Mouse (Mus musculus) inflammation-experienced regulatory T-cells, adult 6 months (primary cell): ENCODE measurements around the gene Pcgf2. TPM values are rescaled to one million over a fixed set of nuclear protein-coding genes. Genes with fewer than 3 reads are reported as not detected.
A peak's percentile ranks its signal among the peaks of the same experiment; 100 is the strongest.
"Not testable (repeated sequence)": the region's sequence is repeated elsewhere in the genome, so short reads cannot be mapped to it uniquely, and the experiment has no call there.

Source experiments
- ATAC-seq: one replicate; pipeline ENCODE4 v1.8.0; 2017
- polyA plus RNA-seq, 3 experiments: library from polyadenylated mRNA; unstranded; fragments of 100-300 nt; shearing (Covaris generic); gene quantifications; one replicate each; pipeline ENCODE4 v1.2.1; 2017

Gene Pcgf2
- 1 to 10 TPM; 4.6 to 6.9 (median 5.4) TPM for polyA plus RNA-seq

DNA sequence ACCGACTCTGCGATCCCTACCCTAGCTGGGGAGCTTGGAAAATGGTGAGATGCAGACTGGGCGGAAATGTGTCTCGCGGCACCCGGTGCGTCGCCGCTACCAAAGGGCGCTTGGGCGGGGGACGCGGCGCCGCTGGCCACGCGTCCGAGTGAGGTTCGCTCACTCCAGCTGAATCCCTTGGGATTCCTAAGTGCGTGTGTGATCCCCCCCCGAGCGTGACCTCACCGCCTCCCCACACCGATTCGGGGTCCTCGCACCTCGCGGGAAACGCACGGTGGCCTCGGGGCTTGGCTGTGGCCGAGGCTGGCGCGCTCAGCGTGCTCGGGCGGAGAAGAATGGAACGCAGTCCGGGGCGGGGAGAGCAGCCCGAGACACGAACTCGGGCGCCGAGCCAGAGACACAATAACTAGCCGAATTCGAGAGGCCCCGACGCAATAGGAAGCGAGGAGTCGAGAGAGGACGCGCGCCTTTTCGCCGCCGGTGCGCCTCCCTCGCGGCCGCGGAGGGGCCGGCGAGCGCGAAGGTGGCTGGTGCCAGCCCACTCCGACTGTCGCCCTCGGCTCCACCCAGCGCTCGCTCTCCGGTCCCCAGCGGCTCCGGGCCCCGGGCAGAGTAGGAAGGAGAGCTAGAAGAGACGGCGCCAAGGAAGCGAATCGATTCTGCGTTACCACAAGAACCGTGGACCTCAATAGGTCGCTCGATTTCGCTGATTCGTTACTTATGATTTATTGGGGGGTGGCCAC, at the start of gene Pcgf2:
Gene Pcgf2, minus strand, starts transcription at position 495 of the 743 bp plus-strand sequence.
- ATAC-seq, result peak; percentile 2

DNA sequence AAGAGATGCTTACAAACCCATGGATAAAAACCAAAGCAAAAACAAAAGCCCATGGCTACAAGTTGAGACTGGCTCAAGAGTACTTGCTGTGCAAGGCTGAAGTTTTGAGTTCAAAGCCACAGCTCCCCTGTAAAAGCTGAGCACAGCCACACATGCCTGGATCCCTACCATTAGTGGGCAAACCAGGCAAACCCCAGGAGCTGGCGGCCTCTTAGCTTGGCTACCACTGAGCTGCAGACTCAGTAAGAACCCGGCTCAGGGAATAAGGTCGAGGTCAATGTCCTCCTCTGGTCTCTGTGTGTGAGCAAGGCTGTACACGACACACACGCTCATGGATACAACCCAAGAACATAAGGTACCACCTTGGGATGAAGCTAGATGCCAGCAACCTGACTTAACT, 48.2 kb upstream of the Pcgf2 start:
- no peak for ATAC-seq

DNA sequence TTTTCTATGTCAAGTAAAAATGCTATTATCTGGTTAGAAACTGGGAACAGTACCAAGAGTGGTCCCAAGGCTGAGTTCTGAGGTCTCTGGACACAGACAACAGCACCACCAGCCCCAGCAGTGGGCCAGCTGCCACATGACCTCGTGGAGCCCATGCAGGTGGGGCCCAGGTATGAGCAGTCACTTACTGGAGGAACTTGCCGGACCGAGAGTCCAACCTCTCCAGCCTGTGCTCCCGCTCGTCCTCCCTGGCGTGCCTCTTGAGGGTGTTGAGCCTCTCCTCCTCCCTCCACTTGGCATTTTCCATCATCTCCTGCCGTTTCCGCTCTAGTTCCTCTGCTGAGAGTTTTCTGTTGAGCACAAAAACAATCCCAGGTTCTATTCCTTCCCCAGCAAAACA, 47.5 kb upstream of the Pcgf2 start:
- no peak for ATAC-seq

DNA sequence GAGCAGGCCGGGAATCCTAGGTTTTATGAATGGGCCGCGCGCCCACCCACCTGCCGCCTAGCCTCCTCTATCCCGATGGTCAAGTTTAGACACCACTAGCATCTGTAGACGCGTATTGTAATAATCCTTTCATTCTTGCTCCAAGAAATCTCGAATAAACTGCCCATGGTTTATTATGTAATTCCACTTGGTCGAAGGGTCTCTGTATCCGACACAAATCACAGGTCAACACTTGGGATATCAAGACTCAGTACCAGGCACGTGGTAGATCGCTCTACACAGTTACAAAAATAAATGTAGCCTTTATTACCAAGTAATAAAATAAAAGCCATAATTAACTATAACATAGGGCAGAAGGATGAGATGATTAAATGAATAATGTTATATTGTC, 45.0 kb upstream of the Pcgf2 start:
- no peak for ATAC-seq

DNA sequence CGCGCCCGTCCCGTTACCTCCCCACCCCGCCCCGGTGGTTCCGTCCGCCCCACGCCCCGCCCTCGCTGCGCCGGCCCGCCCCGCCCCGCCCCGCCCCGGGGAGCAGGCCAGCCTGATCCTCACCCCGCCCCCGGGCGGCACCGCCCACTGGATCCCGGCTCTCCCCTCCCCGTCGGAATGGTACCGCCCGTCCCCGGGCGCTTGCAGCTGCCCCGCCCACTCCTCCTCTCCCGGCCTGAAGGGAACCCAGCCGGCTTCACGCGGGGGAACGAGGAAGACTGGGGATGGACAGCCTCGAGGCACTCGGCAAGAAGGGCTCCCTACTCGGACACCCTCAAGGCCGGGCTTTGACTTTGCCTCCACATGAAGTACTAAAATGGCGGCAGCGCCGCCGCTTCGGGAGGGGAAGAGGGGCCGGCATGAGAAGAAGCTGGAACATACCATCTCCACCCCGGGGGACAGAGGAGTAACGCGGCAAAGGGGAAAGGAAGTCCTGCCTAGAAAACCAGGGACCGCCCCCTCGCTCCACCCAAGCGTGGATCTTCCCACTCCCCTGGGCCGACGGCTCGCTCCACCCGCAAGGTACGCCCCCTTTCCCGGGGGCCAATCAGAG, 44.5 kb upstream of the Pcgf2 start:
- ATAC-seq, result peak; percentile 93

DNA sequence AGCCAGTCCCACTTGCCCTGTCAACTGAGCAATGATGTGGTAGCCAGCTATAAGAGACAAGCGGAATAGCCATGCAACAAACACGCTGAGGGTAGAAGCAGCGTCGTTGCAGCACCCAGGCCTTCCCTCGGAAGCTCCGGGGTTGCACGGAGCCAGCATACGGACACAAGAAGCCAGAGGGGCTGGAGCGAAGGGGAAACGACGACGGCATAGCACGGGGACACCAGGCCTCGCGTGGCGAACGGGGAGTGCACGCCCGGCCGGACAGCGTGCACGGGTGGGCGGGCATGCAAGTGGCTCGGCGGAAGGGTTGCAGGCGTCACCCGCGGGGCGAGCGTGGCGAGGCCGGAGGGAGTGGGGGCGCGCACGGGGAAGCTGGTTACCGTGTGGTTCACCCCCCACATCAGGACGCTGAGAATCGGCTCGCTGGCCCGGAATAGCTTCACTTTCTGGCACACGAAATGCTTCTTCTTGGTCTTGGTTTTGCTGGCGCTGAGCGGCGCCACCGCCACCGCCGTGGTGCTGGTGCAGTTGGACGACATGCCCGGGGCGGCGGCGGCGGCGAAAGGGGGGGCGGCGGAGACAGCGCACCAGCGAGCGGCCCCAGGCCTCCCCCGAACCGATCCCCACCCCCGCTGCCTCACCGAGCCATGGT, 43.9 kb upstream of the Pcgf2 start, which contains the start of gene Pip4k2b:
Gene Pip4k2b, minus strand, starts transcription at position 642 of the 655 bp plus-strand sequence.
- ATAC-seq, result no peak

DNA sequence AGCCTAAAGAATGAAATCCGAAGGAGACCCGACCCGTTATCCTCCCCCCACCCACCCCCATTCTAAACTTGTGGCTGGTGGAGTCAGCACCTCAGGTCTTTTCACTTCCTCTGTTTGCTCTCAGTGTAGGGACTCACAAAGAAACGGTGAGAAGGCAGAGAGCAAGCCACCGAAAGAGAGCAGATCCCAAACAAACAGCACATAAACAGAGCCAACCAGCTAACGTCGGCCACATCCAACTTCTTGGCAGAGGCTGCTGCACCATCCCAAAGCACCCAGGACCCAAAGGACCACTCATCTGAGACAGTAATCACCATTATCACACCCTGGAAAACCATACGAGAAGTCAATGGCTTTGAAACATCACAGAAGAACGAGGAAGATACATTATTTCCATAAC, 43.1 kb upstream of the Pcgf2 start:
- no peak for ATAC-seq

DNA sequence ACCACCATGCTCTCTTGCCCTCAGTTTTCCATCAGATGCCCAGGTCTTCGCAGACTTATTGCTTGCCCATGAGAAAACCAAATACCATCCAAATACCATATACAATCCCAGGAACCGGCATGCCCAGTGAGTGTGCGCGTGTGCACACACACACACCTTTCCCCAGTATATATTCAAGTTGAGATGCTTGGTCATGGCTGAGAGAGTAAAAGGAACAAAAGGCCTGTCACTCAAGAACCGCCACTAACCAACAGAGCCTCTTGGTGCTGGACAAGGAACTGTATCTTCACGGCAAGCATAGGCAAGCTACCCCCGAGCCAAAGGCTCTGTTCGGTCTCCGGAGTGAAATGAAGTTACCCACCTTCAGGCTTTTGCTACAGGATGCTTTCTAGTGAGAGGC, 42.3 kb upstream of the Pcgf2 start:
- no peak for ATAC-seq

DNA sequence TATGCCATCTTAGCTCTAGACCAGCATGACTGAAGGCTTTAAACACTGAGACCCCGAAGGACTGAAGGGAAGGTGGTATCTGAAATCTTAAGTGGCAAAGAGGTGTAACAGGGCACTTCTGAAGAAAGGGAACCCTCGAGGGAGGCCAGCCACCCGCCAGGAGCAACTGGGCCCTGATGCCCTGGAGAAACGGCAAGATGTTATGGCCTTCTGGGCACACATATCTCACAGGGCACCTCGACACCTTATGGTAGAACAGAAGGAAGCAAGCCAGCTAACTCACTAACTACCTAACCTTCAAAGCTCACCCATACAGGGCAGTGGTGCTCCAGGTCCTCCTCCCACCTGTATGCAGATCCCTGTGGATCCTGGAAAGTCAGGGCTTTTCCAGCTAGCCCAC, 41.9 kb upstream of the Pcgf2 start:
- ATAC-seq, result no peak

DNA sequence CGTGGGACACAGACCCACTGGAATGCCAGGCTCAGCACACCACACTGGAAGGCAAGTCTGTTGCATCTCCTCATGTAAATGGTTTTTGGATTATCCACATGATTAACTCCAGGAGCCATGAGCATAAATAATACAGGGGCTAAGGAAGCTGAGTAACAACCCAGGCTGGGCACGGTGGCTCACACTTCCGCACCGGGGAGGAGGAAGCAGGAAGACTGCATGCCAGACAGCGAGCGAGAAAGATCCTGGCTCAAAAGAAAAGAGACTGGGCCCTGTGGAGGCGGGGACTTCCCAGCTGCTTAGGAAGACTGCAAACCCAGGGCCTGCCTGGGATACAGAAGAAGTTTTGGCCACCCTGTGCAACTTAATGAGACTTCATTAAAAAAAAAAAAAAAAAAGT, 39.9 kb upstream of the Pcgf2 start:
- no peak for ATAC-seq

DNA sequence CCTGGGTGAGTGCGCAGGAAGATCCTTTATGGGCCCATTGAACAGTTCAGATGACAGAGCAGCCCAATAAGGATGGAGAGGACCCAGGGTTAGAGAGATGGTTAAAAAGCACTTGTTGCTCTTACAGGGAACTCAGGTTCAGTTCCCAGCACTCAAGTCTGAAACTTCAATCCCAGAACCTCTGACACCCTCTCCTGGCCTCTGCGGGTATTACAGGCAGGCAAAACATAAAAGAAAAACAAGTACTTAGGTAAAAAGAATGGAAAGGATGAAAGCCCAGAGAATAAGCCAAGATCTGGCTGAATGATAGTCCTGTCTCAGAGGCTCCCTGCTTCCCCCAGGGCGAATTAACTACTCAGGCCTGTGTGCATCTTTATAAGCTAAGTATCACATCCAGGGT, 38.9 kb upstream of the Pcgf2 start:
- ATAC-seq, result no peak

DNA sequence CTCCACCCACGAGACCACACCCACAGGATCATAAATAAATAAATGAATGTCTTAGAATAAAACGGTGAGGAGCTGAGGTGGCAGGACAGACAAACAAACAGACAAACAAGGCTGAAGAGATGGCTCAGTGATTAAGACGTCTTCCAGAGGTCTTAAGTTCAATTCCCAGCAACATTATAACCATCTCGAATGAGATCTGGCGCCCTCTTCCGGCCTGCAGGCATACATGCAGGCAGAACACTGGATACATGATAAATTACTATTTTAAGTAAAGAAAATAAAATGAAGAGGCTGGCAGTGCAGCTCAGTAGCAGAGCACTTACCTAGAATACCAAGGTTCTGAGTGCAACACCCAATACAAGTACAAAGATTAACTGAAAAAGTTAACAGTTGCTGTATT, 38.4 kb upstream of the Pcgf2 start:
- ATAC-seq, result no peak

DNA sequence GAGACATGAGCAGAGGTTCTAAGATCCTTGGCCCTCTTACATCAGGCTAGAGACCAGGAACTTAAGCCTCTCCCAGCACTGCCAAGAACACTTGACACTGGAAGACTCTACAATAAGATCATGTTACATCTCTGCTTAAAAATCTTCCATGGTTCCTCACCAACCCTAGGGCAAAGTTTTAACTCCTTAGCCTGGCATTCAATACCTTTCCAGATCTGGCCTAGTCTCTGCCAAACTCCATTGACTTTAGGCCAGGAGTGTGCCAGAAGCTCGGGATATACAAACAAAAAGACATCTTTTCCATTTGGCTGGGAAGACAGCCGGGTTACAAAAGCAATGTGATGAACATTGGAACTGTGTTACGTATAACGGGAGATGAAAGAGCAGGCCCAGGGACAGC, 37.3 kb upstream of the Pcgf2 start:
- ATAC-seq, result no peak

DNA sequence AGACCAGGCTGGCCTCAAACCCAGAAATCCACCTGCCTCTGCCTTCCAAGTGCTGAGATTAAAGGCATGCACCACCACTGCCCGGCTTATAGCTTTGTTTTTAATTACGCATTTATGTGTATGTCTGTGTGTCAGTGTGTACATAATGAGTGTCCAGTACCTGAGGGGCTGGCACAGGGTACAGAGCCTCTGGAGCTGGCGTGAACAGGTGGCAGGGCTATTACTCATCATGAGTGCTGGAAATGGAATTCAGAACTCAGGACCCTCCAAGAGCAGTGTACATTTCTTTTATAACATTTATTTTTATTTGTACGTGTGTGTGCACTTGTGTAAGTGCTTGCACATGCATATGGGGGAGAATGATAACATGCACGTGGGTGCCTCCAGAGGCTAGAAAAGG, 36.3 kb upstream of the Pcgf2 start:
- ATAC-seq, result no peak

DNA sequence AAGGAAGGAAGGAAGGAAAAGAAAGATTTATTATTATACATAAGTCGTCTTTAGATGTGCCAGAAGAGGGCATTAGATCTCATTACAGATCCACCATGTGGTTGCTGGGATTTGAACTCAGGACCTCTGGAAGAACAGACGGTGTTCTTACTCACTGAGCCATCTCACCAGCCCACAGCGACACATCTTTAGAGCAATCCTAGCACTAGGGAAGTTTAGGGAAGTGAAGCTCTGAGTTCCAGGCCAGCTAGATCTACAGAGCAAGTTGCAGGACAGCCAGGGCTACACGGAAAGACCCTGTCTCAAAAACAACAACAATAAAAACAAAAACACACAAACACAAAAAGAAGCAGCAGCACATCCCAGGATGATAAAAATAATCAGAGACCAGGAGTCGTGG, 34.5 kb upstream of the Pcgf2 start:
- ATAC-seq, result not testable (repeated sequence)

DNA sequence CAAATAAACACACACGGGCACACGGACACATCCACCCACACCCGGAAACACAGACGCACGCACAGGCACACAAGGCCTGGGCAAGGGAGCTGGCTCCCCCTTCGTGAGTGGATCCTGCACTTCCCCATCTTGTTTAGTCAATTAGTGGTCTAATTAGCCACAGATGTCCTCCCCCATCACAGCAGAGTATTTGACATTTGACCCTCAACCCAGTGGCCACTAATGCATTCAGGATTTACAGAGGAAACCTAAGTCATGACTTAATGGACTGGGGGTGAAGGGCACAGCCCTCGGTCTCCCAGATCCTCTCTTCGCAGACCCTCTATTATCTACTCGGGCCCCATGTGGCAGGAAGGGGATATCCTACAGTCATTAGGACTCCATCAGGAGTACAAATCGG, 33.4 kb upstream of the Pcgf2 start:
- ATAC-seq, result no peak

DNA sequence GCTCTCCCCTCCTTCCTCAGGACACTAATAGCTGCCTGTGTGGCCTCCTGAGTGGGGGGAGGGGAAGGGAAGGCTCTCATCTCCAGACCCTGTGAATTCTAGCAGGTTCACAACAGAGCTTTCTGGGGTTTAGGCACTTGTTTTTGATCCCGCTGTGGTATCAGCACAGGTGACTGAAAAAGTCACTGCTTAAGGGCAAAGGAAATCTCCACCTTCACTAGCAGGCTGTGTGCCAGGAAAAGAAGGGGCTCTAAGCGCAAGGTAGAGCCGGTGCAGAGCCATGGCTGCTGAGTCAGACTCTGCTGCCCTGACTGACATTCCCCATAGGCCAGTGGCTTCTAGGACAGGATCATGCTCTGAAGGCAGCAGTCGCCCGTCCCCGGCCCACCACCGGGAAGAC, 28.4 kb upstream of the Pcgf2 start:
- peak; percentile 51 for ATAC-seq

DNA sequence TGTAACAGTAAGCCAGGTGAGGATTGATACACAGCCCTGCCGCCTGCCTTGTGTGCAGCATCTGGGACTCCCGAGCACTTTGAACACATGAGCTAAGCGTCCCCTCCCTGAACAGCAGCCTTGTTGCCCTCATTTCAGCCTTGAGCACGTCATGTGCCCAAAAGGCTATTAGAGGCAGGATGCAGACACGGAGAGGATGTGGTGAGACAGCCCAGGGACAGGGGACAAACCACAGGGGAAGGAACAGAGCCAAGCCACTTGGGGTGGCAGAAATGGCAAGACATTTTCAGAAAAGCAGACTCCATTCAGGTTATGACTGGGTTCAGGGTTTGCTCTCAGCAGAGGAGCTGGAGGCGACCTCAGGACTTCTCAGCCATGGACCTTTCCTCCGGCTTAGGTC, 28.0 kb upstream of the Pcgf2 start:
- ATAC-seq, result peak; percentile 98

DNA sequence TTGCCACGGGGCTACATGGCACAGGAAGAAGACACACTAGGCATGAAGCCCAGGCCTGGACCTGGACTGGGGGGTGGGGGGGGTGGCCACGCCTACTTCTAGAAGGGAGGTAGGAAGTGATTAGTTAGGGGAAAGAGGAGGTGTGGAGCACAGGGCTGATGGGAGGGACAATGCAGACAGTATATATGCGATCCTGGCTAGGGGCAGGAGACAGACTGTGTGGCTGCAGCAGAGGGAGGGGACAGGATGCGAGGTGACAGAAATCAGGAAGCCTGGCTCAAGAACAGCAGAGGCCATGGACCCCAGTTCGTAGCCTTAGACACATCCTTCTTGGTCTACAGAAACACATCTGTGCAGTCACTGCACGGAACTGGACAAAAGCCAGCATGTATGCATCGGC, 23.4 kb upstream of the Pcgf2 start:
- ATAC-seq, result no peak

DNA sequence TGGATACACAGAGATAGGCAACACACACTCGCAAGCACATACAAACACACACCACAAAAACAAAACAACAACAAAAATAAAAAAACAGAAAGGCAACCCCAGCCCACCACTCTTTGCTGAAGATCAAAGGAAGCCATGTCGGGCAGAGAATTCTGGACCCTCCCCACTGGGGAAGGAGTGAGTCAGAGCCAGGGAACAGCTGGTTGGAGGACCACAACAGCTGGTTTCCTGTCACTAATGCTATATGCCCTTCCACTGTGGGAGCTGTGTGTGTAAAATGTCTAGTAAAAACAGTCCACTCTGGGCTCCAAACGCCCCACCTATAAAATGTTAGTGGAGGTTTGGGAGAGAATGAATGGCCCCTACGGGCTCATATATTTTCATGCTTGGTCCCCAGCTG, 21.0 kb upstream of the Pcgf2 start:
- no peak for ATAC-seq

DNA sequence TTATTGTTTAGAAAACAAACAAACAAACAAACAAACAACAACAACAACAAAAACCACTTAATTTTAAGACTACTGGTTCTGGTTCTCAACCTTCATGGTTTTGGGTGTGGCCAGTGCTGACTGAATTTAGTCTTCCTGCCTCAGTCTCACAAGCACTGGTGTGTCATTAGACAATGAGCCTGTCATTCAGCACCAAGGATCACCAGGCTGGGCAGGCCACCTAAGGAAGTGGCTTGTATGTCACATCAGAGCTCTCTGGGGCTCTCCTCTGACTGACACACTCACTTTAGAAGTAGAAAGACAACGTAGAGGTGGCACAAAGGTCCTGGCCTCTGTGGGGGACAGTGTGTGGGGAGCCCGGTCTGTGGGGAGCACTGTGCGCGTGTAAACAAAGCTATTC, 18.7 kb upstream of the Pcgf2 start:
- ATAC-seq, result peak; percentile 58

DNA sequence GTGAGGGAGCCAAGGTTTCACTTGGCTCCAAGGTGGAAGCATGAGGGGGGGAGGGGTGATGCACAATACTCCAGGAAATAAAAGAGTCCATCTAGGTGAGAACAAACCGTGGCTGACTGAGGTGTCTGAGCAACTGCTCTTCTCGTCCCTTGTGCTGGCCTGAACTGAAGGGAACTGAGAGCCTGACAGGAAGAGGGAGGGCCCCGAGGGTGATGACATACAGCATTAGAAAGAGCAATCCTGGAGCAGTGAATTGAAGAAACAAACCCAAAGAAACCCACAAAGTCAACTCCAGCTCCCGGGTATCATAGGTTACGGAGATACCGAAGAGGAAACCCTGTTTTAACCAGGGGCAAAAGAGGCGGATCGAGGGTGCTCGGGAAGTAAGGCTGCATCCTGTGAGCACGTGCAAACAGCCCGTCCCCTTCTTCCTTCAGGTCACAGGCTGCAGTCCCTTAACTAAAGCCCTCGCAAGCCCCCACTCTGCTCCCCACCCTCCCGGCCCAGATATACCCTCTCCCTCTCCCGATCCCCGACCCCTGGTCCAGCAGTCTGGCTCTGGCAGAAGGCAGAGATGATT, 18.1 kb upstream of the Pcgf2 start:
- no peak for ATAC-seq

DNA sequence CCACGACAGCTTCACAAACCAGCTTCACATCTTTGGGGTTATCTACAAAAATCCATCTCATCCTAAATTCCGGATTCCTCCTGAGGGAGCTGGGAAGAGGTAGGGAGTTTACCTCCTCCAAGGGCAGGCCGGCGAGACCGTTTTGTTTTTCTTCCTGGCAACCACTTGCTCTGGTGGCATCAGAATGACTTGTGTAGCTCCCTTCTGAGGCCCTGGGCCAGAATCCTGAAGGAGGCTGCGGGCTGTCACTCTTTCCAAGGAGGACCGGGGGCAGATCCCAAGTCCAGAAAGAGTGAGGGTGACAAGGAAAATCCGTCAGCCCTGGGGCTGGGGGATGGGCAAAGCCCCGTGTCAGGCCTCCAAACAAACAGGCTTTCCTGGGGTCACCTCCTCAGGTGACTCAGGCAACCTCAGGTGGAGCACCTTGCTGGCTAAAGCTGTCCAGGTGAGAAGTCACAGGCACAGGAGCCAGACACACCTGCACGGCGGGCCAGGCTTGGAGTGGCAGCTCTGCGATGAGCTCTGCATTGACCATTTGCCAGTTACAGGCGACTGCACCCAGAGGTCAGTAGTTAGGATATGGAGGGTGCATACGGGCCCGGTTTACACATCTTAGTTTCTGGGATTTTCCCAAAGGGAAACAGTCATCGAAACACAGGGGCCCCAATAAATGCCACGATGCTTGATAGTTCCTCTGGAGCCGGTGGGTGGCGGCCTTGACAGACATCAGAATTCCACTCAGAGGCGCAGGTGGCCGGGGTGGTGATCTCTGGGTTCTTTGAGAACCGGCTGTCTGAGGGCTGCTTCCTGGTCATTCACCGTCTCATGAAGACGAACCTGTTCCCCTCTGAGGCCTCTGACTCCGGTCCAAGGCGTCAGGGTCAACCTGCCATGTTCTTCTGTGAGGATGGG, 17.3 kb upstream of the Pcgf2 start:
- no peak for ATAC-seq
